23 mouse cellular contexts compared by ENCODE assay signal in the genomic region with DNA sequence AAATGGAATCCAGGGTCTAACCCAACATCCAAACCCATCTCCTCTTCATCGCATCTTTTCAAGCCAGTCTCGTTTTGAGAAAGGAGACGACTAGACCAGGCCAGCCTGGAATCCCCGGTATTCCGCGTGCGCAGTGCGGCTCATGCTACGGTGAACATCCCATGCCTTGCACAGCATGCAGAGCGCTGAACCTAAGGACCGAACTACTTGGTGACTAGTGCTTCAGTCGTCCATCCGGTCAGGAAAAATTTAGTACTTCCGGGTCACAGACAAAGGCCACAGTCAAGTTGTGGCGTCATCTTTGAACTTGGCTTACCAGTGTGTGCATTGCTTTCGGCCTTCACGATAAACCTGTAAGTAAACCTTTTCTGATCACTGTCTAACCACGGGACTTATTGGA. TPM values are rescaled to one million over a fixed set of nuclear protein-coding genes. Genes with fewer than 3 reads are reported as not detected.
"Had no signal": no experiment of that assay in that cellular context is flagged by ENCODE, and none has a peak within 500 bp of the region (broad histone marks: within the 10 kb centered on the region; RNA-seq: fewer than 3 reads in every experiment).

No protein-coding gene starts in this region.

- H3K4me3 ChIP-seq: left cerebral cortex, adult 2 months; liver, embryonic 13.5 days; midbrain, embryonic 12.5 days; midbrain, embryonic 15.5 days; neural tube, embryonic 12.5 days; neural tube, embryonic 15.5 days had no signal

- H3K9me3 ChIP-seq: liver, embryonic 13.5 days; neural tube, embryonic 15.5 days had no signal

- H3K36me3 ChIP-seq: liver, embryonic 13.5 days; midbrain, embryonic 12.5 days; midbrain, embryonic 15.5 days; neural tube, embryonic 12.5 days; neural tube, embryonic 15.5 days had no signal

- DNase-seq: kidney, adult 18-20 months; kidney, adult 9 months; kidney, postnatal 14 days; kidney, postnatal 4 days; layer of hippocampus, adult 9-11 months; liver, embryonic 13.5 days; lung, adult 2 months; lung, postnatal 14 days; lung, postnatal 4 days; right cerebral cortex, adult 18-20 months; right cerebral cortex, postnatal 14 days; right cerebral cortex, postnatal 4 days; thymus, adult 2 months; thymus, postnatal 36 days had no signal

- H3K27me3 ChIP-seq: liver, embryonic 13.5 days; midbrain, embryonic 12.5 days; midbrain, embryonic 15.5 days; neural tube, embryonic 12.5 days; neural tube, embryonic 15.5 days had no signal

- H3K27ac ChIP-seq: left cerebral cortex, adult 2 months; liver, embryonic 13.5 days; midbrain, embryonic 12.5 days; midbrain, embryonic 15.5 days; neural tube, embryonic 12.5 days; neural tube, embryonic 15.5 days; stomach, postnatal 0 days had no signal

- H3K9ac ChIP-seq: liver, embryonic 13.5 days; midbrain, embryonic 12.5 days; midbrain, embryonic 15.5 days; neural tube, embryonic 12.5 days; neural tube, embryonic 15.5 days had no signal

RNA-seq across cellular contexts. Expression of gene Gpr1, which starts 14.0 kb away (rescaled TPM):
- total RNA-seq: liver, adult 2 months; megakaryocyte, adult 5-6 weeks had no signal
- polyA plus RNA-seq: liver, adult 2 months; liver, embryonic 13.5 days; lung, embryonic 16.5 days had no signal
